Mouse (Mus musculus) kidney, postnatal 4 days (tissue): ENCODE results near the gene Pqlc3.

ENCODE experiments used
- DNase-seq, 2 experiments: peaks; one replicate each; pipeline ENCODE4 v3.0.0; 2021; ENCODE audit warnings: mixed read lengths in 2 of 2

Pqlc3 gene

DNA sequence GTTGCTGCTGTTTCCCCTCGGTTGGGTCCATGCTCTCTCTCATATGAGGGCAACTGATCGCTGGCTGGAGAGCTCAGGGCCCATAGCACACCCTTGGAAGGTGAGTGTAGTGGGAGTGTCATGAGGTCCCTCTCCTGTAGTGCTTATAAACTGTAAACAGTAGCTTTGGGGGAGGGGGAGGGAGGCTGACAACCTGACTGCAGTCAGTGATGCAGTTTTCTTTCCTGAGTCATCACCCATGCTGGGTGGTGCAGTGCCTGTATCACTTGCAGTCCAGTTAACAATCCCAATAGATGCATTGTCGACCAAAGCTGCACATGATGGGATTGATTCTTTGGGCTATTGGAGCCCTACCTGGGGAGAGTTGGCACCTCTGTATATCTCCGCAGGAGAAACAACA, 1.0 kb upstream of the Pqlc3 start:
- DNase-seq = no peak

DNA sequence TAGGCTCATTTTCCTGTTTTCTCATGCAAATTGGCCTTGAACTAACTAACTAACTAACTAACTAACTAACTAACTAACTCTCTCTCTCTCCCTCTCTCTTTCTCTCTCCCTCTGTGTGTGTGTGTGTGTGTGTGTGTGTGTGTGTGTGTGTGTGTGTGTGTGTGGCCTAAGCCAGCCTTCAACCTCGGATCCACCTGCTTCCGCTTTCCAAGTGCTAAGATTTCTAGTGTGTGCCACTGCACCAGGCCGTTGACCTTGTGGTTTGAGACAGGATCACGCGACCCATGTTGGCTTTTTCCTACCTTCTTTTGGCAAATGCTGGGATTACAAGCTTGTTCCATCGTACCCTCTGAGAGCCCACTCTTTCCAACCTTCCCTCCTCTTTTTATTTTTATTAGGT, 420 bp upstream of the Pqlc3 start:
- no peak for DNase-seq

DNA sequence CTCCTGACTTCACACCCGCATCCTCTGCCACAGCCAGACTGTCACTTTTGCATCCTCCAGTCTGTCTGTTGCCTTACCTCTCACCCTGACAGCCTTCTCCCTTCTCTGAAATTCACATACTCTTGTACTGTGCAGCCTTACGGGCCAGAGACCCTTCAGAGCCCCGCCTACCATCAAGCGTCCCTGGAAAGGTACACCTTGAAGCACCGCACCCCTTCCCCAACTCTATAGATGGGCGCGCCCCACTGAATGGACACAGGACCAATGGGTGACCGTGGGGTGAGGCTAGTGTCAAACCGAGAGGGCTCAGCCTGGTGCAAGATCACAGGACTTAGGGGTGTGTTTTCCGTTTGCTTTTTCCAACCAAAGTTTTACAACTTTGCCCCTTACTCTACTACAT, 1.1 kb downstream of the Pqlc3 start:
- peak in 1 of 2 experiments; percentile 21 for DNase-seq

DNA sequence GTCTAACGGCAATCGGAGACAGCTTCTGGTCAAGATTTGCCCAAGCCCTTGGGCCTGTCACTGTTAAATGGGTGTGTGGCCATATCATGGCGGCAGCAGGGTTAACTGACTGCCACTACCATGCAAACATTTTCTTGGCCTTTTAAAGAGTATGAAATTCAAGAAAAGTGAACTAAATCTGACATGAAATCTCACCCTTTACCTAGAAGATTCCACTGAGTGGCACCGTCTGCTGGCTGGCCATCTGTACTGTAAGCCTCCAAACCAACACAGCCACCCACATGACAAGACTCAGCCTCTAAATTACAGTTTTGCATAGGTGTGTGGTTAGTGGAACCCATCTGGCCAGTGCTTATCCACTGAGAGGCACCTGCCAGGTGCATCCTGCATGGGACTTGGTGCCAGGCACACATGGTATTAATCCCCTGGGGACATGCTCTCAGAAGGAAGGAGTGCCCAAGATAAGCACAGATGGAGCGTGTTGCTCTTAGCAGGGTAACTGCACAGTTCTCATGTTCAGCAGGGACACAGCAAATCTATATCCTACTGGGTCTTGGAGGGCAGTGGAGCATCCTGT, 3.2 kb downstream of the Pqlc3 start:
- DNase-seq = no peak

DNA sequence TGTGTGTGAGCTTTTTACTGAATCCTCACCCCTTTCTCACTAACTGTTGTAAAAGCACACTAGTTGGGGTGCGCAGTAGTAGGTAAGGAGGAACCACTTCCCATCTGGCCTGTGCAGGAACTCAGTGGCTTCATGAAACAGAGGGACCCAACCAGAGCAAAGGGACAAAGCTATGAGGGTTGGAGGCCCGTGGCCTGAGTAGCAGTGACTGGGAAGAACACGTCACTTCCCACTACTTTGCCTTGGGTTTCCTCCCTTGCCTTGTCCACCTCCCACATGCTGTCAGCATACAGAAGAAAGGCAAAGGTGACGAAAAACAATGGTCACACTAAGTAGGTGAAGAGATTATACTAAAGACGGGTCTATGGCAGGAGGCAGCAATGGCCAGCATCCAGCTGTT, 3.9 kb downstream of the Pqlc3 start:
- DNase-seq = no peak

DNA sequence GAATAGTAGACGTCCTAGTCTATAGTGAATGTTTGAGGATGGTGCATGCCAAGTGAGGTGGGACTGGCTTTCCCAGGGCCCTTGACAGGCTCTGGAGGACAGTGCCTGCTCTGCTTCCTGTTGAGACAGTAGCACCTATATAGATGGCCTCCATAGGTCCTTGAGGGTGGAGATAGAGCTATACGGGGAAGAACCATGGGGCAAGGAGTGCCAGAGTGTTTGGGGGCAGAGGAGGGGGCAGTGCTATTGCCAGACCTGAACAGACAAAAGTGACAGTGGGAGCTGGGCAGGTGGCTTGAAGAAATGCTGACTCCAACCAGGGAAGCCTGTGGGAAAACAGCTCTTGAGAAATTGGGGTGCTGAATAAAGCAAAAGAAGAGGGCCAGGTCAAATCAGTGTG, 5.9 kb downstream of the Pqlc3 start:
- DNase-seq = no peak

DNA sequence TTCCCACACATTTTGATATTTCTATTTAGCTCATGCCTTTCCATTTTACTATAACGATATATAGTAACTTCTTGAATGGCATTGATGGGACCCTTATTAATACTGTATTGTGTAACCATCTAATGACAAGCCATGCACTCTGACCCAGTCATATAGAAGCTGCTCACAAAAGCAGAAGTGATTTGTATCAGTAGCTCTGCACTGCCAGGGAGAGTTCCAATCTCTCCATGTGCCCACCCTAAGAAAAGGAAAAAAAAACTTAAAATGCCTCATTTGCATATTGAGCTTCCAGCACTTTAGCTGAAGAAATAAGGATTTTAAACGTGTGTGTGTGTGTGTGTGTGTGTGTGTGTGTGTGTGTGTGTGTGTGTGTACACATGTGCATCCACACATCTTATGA, 7.9 kb downstream of the Pqlc3 start:
- no peak for DNase-seq

DNA sequence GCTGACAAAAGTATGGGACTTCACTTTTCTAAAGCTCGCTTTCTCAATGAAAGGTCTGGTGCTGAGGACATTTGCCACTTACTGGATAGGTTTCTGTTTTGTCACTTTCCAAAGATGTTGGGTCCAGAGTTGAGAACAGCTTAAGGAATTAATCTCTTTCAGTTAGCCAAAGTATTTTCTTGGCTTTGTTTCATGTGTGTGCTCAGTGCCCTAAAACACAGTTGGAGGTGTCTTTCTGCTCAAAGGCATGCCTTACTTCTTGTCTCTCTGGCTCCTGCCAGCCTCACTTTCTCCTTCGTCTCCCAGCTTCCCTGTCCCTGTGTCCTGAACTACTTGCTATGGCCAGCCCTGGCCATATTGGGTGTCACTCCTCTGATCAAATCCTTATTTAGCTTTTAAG, 8.8 kb downstream of the Pqlc3 start:
- no peak for DNase-seq

DNA sequence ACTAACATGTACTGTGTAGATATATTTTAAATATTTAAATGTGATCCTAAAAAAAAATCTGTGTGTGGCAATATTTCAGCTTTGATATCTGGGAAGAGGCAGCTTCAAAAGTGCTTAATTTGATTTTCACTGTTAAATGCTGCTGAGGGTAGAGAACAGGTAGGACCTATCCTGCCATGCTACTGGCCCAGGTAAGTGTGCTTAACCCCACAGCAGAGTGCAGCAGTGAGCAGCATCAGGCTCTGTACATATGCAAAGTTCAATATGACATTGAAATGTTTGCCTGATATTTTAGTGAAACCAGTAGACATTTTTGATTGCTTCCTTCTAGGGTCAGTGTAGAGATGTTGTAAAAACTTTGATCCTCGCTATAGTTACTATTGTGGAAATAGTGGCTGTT, 14.4 kb downstream of the Pqlc3 start:
- no peak for DNase-seq

DNA sequence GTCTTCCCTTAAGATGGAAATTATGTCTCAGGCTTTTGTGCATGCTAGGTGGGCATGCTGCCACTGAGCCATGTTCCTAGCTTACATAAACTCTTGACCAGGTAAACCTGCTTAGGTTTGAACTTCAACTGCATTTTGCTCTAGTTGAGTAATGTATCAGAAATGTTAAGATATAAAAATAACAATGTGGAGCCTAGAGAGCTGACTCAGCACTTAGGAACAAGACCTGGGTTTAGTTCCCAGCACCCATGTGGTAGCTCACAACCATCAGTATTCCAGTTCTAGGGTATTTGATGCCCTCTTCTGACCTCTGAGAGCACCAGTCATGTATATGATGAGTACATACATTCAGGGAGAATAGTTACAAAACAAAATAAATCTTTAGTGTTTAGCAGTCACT, 23.1 kb downstream of the Pqlc3 start:
- DNase-seq = no peak

DNA sequence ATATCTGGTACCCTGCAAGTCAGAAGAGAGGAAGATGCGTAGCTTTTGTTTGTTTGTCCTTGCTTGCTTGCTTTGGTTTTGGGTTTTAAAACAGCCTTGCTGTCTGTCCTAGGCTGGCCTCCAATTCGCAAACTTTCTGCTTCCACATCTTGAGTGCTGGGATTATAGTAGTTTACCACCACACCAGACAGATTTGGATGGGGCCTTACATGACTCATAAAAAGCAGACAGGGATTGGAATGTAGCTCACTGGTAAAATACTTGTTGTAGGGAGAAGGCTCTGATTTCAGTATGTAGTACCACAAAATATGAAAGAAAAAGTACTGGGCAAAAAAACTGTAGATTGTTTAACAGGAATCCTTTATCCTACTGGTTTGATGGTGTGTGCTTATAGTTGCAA, 33.4 kb downstream of the Pqlc3 start:
- no peak for DNase-seq

DNA sequence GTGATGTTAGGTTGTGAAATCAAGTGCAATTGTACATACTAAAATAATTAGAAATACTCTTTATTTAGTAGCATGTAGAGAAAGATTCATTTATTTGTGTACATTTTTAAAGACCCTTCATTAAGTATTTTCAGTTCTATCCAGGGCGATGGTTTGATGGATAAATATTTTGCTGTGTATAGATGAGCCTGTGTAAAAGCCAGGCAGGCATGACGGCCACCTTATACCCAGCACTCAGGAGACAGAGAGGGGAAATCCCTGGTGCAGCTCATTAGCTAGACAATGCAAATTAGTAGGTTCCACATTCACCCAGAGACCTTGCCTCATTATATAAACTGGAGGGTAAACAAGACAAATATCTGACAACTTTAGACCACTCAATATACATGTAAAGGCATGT, 36.9 kb downstream of the Pqlc3 start:
- DNase-seq = no peak

DNA sequence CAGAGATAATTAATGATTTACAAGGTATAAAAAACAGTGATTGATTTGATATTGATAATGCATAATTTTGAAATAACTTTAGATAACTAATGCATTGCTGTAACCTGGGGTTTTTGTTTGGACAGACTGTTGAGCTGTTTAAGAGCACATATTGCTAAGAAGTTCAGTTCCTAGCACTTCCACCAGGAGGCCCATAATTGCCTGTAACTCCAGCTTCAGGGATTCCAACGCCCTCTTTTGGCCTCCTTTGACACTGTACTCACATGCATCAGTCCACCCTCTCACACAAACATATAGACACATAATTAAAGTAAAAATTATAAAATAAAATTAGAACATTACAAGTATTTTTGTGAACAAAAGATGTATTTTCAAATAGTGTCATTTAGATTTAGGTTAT, 41.4 kb downstream of the Pqlc3 start:
- DNase-seq = peak; percentile 11 to 25

DNA sequence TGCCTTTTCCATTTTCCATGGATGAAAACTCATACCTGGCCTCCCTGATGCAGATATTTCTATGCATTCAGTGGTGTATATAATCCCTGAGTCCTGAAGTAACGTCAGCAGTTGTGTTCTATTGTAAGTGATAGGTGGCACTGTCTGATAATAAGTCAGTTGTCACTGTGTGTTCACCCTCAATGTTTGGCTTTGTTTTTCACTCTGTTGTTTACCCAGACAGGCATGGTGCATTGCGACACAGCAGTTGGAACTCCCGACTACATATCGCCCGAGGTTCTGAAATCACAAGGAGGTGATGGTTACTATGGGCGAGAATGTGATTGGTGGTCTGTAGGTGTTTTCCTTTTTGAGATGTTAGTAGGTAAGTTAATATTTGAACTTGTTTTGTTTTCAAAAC, 52.0 kb downstream of the Pqlc3 start:
- DNase-seq = no peak

DNA sequence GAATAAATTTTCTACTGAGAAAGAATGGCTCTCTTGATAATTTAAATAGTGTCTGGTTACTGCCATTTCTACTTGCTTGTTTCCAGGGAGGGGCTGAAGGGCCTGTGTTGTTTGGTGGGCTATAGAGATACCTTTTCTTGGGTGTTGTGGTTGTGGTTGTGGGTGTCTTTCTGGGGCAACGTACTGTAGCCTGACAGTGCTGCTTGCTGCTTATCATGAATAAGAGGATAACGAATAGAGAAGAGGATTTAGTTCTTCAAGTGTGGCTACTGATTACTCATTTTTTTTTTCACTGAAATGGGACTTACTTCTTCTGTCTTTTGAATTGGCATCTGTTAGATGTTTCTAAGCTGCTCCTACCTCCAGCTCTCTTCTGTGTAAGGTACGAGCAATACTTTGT, 58.2 kb downstream of the Pqlc3 start:
- DNase-seq = no peak
